Mouse (Mus musculus): ENCODE data around the gene Olfr1367. TPM values are rescaled to one million over a fixed set of nuclear protein-coding genes. Genes with fewer than 3 reads are reported as not detected.

Olfr1367 gene
- total RNA-seq (2018; cell fraction: chromatin; rRNA removed) = not detected
- not detected for total RNA-seq (2018; cell fraction: cytosol; rRNA removed)
- total RNA-seq (2018; cell fraction: nucleus; rRNA removed) = not detected
- polyA plus RNA-seq (2018) = not detected in 3 replicates

- Histone ChIP-seq H3K4me3 (ENCODE audit: inconsistent target) (no peak within 1 kb of the TSS), H3K79me2 (ENCODE audit: inconsistent target) (no peaks in the 10 kb centered on the region), H3K36me3 (ENCODE audit: inconsistent target) (no peaks in the 10 kb centered on the region), H3K27ac (no peak within 1 kb of the TSS)
- WGBS (ENCODE audit: missing documents) = 100% methylated on average over 1 of the region's 1 CpGs
Measured at GRCm38 (mm10) chr13:21346610-21347009, at the start of gene Olfr1367. Gene Olfr1367 (plus strand): TSS chr13:21346910.

DNA sequence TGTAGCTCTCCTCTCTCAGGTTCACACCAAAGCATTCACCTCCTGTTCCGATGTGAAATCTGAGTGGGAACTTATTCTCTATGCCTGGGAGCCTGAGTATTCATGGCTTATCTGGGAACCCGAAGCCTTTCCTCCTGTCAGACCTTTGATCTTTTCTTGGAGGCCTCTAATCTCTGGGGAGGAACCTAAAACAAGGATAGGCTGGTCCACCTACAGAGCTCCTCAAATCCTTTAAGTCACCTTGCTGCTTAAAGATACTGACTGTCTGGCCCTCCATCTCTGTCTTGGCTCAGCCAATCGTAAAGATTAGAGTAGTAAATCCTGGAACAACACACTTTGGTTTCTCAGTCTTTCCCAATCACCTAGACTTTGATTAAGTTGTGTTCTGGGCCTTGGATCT is 48.2 kb upstream of the Olfr1367 start:
- WGBS (ENCODE audit: missing documents) = 74% methylated on average over 3 of the region's 3 CpGs

GRCm38 (mm10) chr13:21304483-21305066 is 42.1 kb upstream of the Olfr1367 start:
- 85% methylated on average over 3 of the region's 3 CpGs for WGBS (ENCODE audit: missing documents)
- no peak overlapping the region for H3K4me3 ChIP-seq (ENCODE audit: inconsistent target)
- H3K36me3 ChIP-seq (ENCODE audit: inconsistent target) = no peaks in the 10 kb centered on the region
- no peak overlapping the region for H3K27ac ChIP-seq
- H3K79me2 ChIP-seq (ENCODE audit: inconsistent target) = no peaks in the 10 kb centered on the region

More for the DNA sequence above, 48.2 kb upstream of the Olfr1367 start:
- Histone ChIP-seq H3K27ac (no peak overlapping the region), H3K79me2 (ENCODE audit: inconsistent target) (no peaks in the 10 kb centered on the region), H3K4me3 (ENCODE audit: inconsistent target) (no peak overlapping the region), H3K36me3 (ENCODE audit: inconsistent target) (no peaks in the 10 kb centered on the region)

DNA sequence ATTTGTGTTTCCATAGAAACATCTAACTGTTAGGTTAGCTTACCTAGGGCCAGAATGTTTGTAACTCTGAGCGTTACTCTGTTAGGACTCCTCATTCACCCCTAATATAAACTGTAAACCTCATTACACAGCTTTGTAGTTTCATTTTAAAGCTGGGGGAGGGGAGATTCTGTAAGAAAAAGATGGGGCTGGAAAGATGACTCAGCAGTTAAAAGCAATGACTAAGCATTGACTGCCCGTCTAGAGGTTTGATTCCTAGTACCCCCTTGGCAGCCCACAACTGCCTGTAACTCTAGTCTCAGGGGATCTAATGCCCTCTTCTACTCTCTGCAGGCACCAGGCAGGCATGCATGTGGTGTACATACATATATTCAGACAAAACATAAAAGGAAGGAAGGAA is 36.9 kb upstream of the Olfr1367 start:
- no peak overlapping the region for H3K27ac ChIP-seq
- 48% methylated on average over 2 of the region's 2 CpGs for WGBS (ENCODE audit: missing documents)
- H3K36me3 ChIP-seq (ENCODE audit: inconsistent target) = no peaks in the 10 kb centered on the region
- no peak overlapping the region for H3K4me3 ChIP-seq (ENCODE audit: inconsistent target)
- no peaks in the 10 kb centered on the region for H3K79me2 ChIP-seq (ENCODE audit: inconsistent target)

DNA sequence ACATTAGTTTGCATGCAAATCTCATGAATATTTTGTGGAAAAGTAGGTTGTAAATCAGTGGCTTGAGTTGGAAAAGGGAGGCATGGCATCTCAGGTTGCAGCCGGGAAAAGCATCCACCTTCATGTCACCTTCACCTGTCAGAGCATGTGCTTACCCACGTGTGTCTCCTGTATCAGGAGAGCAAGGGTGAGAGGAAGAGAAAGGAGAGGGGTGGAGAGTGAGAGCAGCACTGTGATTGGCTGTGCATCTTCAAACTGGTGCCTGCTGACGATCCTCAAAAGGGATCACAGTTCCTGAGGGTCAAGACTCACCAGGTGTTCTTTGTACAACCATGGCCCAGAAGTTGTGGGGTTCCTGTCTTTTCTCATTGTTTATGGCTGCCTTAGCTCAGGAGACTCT is 34.8 kb upstream of the Olfr1367 start, which contains the start of gene Gpx6:
Gene Gpx6 (plus strand): TSS at position 200 of the 400 bp plus-strand sequence.
- no peak within 1 kb of the TSS for H3K4me3 ChIP-seq (ENCODE audit: inconsistent target)
- no peaks in the 10 kb centered on the region for H3K36me3 ChIP-seq (ENCODE audit: inconsistent target)
- 54% methylated on average over 3 of the region's 3 CpGs for WGBS (ENCODE audit: missing documents)
- no peak within 1 kb of the TSS for H3K27ac ChIP-seq
- no peaks in the 10 kb centered on the region for H3K79me2 ChIP-seq (ENCODE audit: inconsistent target)

DNA sequence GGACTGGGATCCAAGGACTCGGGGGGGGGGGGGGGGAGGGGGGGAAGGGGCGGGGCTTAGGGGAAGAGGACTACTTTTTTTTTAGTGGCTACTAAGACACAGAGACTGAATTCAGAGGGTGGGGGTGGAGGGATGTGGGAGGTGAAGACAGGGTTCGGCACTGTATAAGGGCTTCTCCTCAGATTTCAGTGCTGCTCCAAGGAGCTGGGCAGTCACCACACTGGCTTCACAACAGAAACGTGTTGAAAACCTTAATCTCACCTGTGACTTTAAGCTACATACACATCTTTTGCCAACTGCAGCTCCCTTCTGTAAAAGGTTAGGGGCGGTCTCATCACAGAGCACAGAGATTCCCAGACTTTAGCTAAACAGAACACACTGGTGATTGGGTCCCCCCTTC is 33.9 kb upstream of the Olfr1367 start:
- H3K27ac ChIP-seq = no peak overlapping the region
- no peaks in the 10 kb centered on the region for H3K36me3 ChIP-seq (ENCODE audit: inconsistent target)
- no peak overlapping the region for H3K4me3 ChIP-seq (ENCODE audit: inconsistent target)
- no peaks in the 10 kb centered on the region for H3K79me2 ChIP-seq (ENCODE audit: inconsistent target)
- WGBS (ENCODE audit: missing documents) = 85% methylated on average over 3 of the region's 5 CpGs

GRCm38 (mm10) chr13:21313903-21314302 is 32.8 kb upstream of the Olfr1367 start:
- Histone ChIP-seq H3K4me3 (ENCODE audit: inconsistent target) (no peak overlapping the region), H3K36me3 (ENCODE audit: inconsistent target) (no peaks in the 10 kb centered on the region), H3K79me2 (ENCODE audit: inconsistent target) (no peaks in the 10 kb centered on the region), H3K27ac (no peak overlapping the region)
- whole genome bisulfite sequencing (ENCODE audit: missing documents) = 87% methylated on average over 4 of the region's 4 CpGs

GRCm38 (mm10) chr13:21320262-21320661 is 26.4 kb upstream of the Olfr1367 start:
- 87% methylated on average over 3 of the region's 3 CpGs for WGBS (ENCODE audit: missing documents)
- Histone ChIP-seq H3K27ac (no peak overlapping the region), H3K36me3 (ENCODE audit: inconsistent target) (no peaks in the 10 kb centered on the region), H3K79me2 (ENCODE audit: inconsistent target) (no peaks in the 10 kb centered on the region), H3K4me3 (ENCODE audit: inconsistent target) (no peak overlapping the region)

GRCm38 (mm10) chr13:21321890-21322494 is 24.7 kb upstream of the Olfr1367 start:
- Histone ChIP-seq H3K27ac (no peak overlapping the region), H3K79me2 (ENCODE audit: inconsistent target) (no peaks in the 10 kb centered on the region), H3K36me3 (ENCODE audit: inconsistent target) (no peaks in the 10 kb centered on the region), H3K4me3 (ENCODE audit: inconsistent target) (no peak overlapping the region)
- 43% methylated on average over 13 of the region's 18 CpGs for WGBS (ENCODE audit: missing documents)

DNA sequence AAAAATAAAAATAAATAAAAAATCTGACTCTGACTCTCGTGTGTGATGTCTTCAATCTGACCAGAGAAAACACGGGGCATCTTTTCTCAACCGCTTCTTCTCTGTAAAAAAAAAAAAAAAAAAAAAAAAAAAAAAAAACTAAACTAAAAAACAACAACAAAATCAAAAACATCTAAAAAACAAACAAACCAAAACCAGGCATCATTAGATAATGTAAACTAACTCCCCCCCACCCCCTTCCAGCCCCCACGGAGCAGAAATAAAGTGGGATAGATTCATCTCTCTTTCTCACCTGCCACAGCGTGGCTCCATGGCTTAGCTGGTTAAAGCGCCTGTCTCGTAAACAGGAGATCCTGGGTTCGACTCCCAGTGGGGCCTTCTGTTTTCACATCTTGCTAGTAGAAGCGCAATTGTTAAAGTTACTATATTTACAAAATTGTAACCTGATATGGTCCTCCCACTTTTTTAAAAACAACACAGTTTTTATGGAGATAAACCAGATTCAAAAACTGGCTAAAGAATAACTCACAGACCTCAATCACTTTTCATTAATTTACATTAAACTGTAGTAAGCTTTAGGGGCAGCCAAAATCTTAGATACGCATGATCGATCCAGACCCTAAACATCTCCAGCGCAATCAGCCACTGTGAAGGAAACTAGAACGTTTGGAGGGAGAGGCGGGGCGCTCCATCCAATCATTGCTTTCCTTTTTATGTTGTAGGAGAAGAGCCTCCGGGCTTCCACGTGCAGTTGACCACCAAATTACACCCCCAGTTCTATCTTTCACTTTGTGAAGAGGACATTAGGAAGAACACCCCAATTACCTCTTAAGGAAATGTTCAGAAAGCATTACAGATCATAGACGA is 24.0 kb upstream of the Olfr1367 start:
- H3K79me2 ChIP-seq (ENCODE audit: inconsistent target) = no peaks in the 10 kb centered on the region
- no peak overlapping the region for H3K4me3 ChIP-seq (ENCODE audit: inconsistent target)
- no peak overlapping the region for H3K27ac ChIP-seq
- H3K36me3 ChIP-seq (ENCODE audit: inconsistent target) = no peaks in the 10 kb centered on the region
- WGBS (ENCODE audit: missing documents) = 16% methylated on average over 18 of the region's 18 CpGs

DNA sequence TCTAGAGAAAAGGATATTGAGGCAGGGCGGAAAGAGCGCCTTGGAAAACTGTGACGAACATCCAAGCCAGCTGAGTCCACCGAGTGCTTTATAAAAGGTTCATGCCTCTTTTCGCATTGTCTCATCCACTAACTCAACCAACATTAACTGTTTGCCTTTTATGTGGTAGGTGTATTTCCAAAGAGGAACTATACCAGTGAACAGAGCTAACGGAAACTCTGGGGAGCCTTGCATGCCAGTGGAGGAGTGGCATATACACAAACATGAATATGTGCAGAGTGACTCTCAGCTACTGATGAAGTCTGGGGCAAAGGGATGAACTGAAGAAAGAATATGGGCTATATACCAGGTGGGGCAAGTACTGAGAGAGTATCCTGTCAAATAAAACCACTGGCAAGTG is 23.3 kb upstream of the Olfr1367 start:
- no peak overlapping the region for H3K27ac ChIP-seq
- no peak overlapping the region for H3K4me3 ChIP-seq (ENCODE audit: inconsistent target)
- WGBS (ENCODE audit: missing documents) = 14% methylated on average over 6 of the region's 6 CpGs
- no peaks in the 10 kb centered on the region for H3K36me3 ChIP-seq (ENCODE audit: inconsistent target)
- H3K79me2 ChIP-seq (ENCODE audit: inconsistent target) = no peaks in the 10 kb centered on the region

- Histone ChIP-seq H3K27ac (no peak overlapping the region), H3K36me3 (ENCODE audit: inconsistent target) (no peaks in the 10 kb centered on the region), H3K4me3 (ENCODE audit: inconsistent target) (no peak overlapping the region), H3K79me2 (ENCODE audit: inconsistent target) (no peaks in the 10 kb centered on the region)
- WGBS (ENCODE audit: missing documents) = 4% methylated on average over 4 of the region's 4 CpGs
Measured at GRCm38 (mm10) chr13:21326191-21326590, 20.5 kb upstream of the Olfr1367 start.

- H3K36me3 ChIP-seq (ENCODE audit: inconsistent target) = no peaks in the 10 kb centered on the region
- no peak overlapping the region for H3K27ac ChIP-seq
- WGBS (ENCODE audit: missing documents) = under 1% methylated on average over 24 of the region's 24 CpGs
- H3K79me2 ChIP-seq (ENCODE audit: inconsistent target) = no peaks in the 10 kb centered on the region
- no peak overlapping the region for H3K4me3 ChIP-seq (ENCODE audit: inconsistent target)
Measured at GRCm38 (mm10) chr13:21326657-21327211, 20.0 kb upstream of the Olfr1367 start.

DNA sequence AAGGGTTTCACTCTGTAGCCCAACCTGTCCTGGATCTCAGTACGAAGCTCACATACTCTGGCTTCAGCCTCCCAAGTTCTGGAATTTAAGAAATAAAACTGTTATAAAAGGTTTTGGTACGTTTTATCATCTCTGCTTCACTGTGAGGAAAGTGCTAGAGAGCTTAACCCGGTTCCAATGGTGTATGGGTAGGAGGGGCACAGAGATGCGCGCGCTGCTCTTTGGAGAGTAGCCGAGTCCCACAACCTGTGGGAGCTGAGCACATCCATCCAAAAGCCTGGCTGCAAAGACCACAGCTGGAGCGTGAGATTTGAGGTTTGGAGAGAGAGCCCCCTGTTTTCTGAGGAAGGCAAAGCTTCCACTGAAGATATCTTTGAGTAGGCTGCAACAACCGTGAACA is 19.3 kb upstream of the Olfr1367 start:
- 12% methylated on average over 9 of the region's 9 CpGs for WGBS (ENCODE audit: missing documents)
- no peak overlapping the region for H3K4me3 ChIP-seq (ENCODE audit: inconsistent target)
- no peaks in the 10 kb centered on the region for H3K36me3 ChIP-seq (ENCODE audit: inconsistent target)
- no peak overlapping the region for H3K27ac ChIP-seq
- no peaks in the 10 kb centered on the region for H3K79me2 ChIP-seq (ENCODE audit: inconsistent target)

- no peak overlapping the region for H3K4me3 ChIP-seq (ENCODE audit: inconsistent target)
Measured at GRCm38 (mm10) chr13:21350593-21350992, 3.9 kb downstream of the Olfr1367 start.

More at GRCm38 (mm10) chr13:21350593-21350992, 3.9 kb downstream of the Olfr1367 start:
- H3K36me3 ChIP-seq (ENCODE audit: inconsistent target) = no peaks in the 10 kb centered on the region
- no peak overlapping the region for H3K27ac ChIP-seq
- no peaks in the 10 kb centered on the region for H3K79me2 ChIP-seq (ENCODE audit: inconsistent target)

All from macrophage (primary cell).